ENCODE assay signal across 8 mouse cellular contexts in genomic region chr6:72899201-72899780, GRCm38 (mm10). TPM values are rescaled to one million over a fixed set of nuclear protein-coding genes. Genes with fewer than 3 reads are reported as not detected.
DNase-seq lines count a peak whose midpoint lies in the region; ATAC-seq and TF ChIP-seq lines count a peak whose summit lies in the region.

No protein-coding gene starts in this region.

- H3K9me3 ChIP-seq in forebrain, postnatal 0 days (ENCODE audit: low read length), result no peaks in the 10 kb centered on the region
- H3K9me3 ChIP-seq in hindbrain, postnatal 0 days (ENCODE audit: low read length), result no peaks in the 10 kb centered on the region

- under 1% methylated on average over 83 of the region's 85 CpGs for WGBS in bone marrow, adult 2 months
- under 1% methylated on average over 57 of the region's 85 CpGs for WGBS in forebrain, postnatal 0 days
- WGBS in hindbrain, postnatal 0 days, result 2% methylated on average over 59 of the region's 85 CpGs
- WGBS in liver, adult 2 months, result 1% methylated on average over 56 of the region's 85 CpGs

- peak overlapping the region; percentile 88 for H3ac ChIP-seq in myocyte (ENCODE audit: control insufficient read depth, insufficient read length)

- peak overlapping the region; percentile 97 for H3K9ac ChIP-seq in forebrain, postnatal 0 days
- H3K9ac ChIP-seq in hindbrain, postnatal 0 days (replicated peaks; ENCODE audit: low read length), result peak overlapping the region; percentile 100
- peak overlapping the region; percentile 99 for H3K9ac ChIP-seq in liver, adult 2 months (ENCODE audit: low read depth, low read length)

- TF ChIP-seq CTCF in bone marrow, adult 2 months (IDR thresholded peaks at IDR 0.05; ENCODE audit: control insufficient read depth, insufficient read depth, low read length), result no peak
- no peak for TF ChIP-seq CTCF in forebrain, postnatal 0 days (IDR thresholded peaks at IDR 0.05; ENCODE audit: low read depth)
- no peak for TF ChIP-seq CTCF in hindbrain, postnatal 0 days (IDR thresholded peaks at IDR 0.05; ENCODE audit: low read depth)
- TF ChIP-seq CTCF in liver, adult 2 months (IDR thresholded peaks at IDR 0.05; ENCODE audit: low read depth, low read length), result no peak
- no peak for TF ChIP-seq CTCF in testis, adult 2 months (IDR thresholded peaks at IDR 0.05; ENCODE audit: control insufficient read depth, insufficient read depth, insufficient replicate concordance, low read depth, low read length)

- H3K27ac ChIP-seq in bone marrow, adult 2 months (ENCODE audit: control insufficient read depth, insufficient read depth, low read depth, low read length, poor library complexity), result peak overlapping the region; percentile 98
- peak overlapping the region; percentile 97 for H3K27ac ChIP-seq in forebrain, postnatal 0 days (ENCODE audit: low read depth, low read length)
- peak overlapping the region; percentile 98 for H3K27ac ChIP-seq in hindbrain, postnatal 0 days
- H3K27ac ChIP-seq in liver, adult 2 months (replicated peaks; ENCODE audit: insufficient read depth, low read depth, low read length), result peak overlapping the region; percentile 87
- H3K27ac ChIP-seq in testis, adult 2 months (ENCODE audit: control insufficient read depth, insufficient read depth, low read depth, low read length), result peak overlapping the region; percentile 91

- no peak for DNase-seq in frontal cortex, adult 2 months (ENCODE audit: extremely low spot score in 1 of 2, low spot score in 1 of 2)
- DNase-seq in forebrain, postnatal 0 days, result no peak
- DNase-seq in hindbrain, postnatal 0 days (ENCODE audit: low spot score), result peak; percentile 58
- DNase-seq in liver, adult 2 months (ENCODE audit: extremely low read depth, low read depth, low spot score), result no peak

- no peaks in the 10 kb centered on the region for H3K27me3 ChIP-seq in forebrain, postnatal 0 days (ENCODE audit: insufficient read depth, low read length)
- no peaks in the 10 kb centered on the region for H3K27me3 ChIP-seq in hindbrain, postnatal 0 days (ENCODE audit: insufficient read depth, low read length)
- no peaks in the 10 kb centered on the region for H3K27me3 ChIP-seq in liver, adult 2 months (ENCODE audit: control insufficient read depth, insufficient read depth, low read length)
- H3K27me3 ChIP-seq in myocyte (ENCODE audit: control insufficient read depth, insufficient read depth, insufficient read length), result no peaks in the 10 kb centered on the region
- H3K27me3 ChIP-seq in testis, adult 2 months (ENCODE audit: control insufficient read depth, insufficient read depth, low read length), result no peaks in the 10 kb centered on the region

- peak overlapping the region; percentile 95 for H3K4me3 ChIP-seq in bone marrow, adult 2 months (replicated peaks; ENCODE audit: control insufficient read depth, low read depth, low read length)
- H3K4me3 ChIP-seq in forebrain, postnatal 0 days (ENCODE audit: low read depth, low read length), result peak overlapping the region; percentile 92
- H3K4me3 ChIP-seq in hindbrain, postnatal 0 days (ENCODE audit: low read length), result peak overlapping the region; percentile 98
- H3K4me3 ChIP-seq in liver, adult 2 months (ENCODE audit: insufficient read depth, low read depth, low read length), result peak overlapping the region; percentile 86
- H3K4me3 ChIP-seq in myocyte, result peak overlapping the region; percentile 49
- H3K4me3 ChIP-seq in testis, adult 2 months (ENCODE audit: control insufficient read depth, low read depth, low read length), result peak overlapping the region; percentile 82

- H3K79me2 ChIP-seq in liver, adult 2 months (ENCODE audit: control insufficient read depth, insufficient read depth, low read length), result peaks cover 24% of the 10 kb centered on the region
- peaks cover 45% of the 10 kb centered on the region for H3K79me2 ChIP-seq in myocyte (ENCODE audit: control insufficient read depth, insufficient read depth)

- no peaks in the 10 kb centered on the region for H3K36me3 ChIP-seq in forebrain, postnatal 0 days (ENCODE audit: insufficient read depth)
- no peaks in the 10 kb centered on the region for H3K36me3 ChIP-seq in hindbrain, postnatal 0 days (ENCODE audit: insufficient read depth, low read length)
- no peaks in the 10 kb centered on the region for H3K36me3 ChIP-seq in liver, adult 2 months (ENCODE audit: control insufficient read depth, insufficient read depth, low read length)
- H3K36me3 ChIP-seq in myocyte (ENCODE audit: control insufficient read depth, insufficient read depth), result no peaks in the 10 kb centered on the region
- no peaks in the 10 kb centered on the region for H3K36me3 ChIP-seq in testis, adult 2 months (ENCODE audit: control insufficient read depth, insufficient read depth, low read length)

- peak; percentile 26; the same call in 1 of the 2 replicates for TF ChIP-seq POLR2A in bone marrow, adult 2 months (IDR thresholded peaks at IDR 0.05; ENCODE audit: borderline replicate concordance, control insufficient read depth, low read depth, low read length)
- no peak for TF ChIP-seq POLR2A in liver, adult 2 months (IDR thresholded peaks at IDR 0.05; ENCODE audit: extremely low read depth, insufficient read depth, low read length)
- peak; percentile 34 for TF ChIP-seq POLR2A in myocyte (IDR thresholded peaks at IDR 0.05; ENCODE audit: insufficient read length, low read depth)
- TF ChIP-seq POLR2A in testis, adult 2 months (IDR thresholded peaks at IDR 0.05; ENCODE audit: control insufficient read depth, low read depth, low read length), result no peak

- peak overlapping the region; percentile 62 for H3K4me2 ChIP-seq in forebrain, postnatal 0 days (ENCODE audit: low read depth)
- H3K4me2 ChIP-seq in hindbrain, postnatal 0 days (ENCODE audit: low read depth, low read length), result peak overlapping the region; percentile 67
- no peak overlapping the region for H3K4me2 ChIP-seq in myocyte (ENCODE audit: low read depth)

- H3K4me1 ChIP-seq in bone marrow, adult 2 months (ENCODE audit: control insufficient read depth, insufficient read depth, low read length), result no peaks in the 10 kb centered on the region; the same call in 1 of the 2 replicates
- peaks cover 9% of the 10 kb centered on the region; the same call in 1 of the 2 replicates for H3K4me1 ChIP-seq in forebrain, postnatal 0 days (ENCODE audit: insufficient read depth)
- peaks cover 5% of the 10 kb centered on the region; the same call in 1 of the 2 replicates for H3K4me1 ChIP-seq in hindbrain, postnatal 0 days (ENCODE audit: insufficient read depth, low read length)
- peaks cover 33% of the 10 kb centered on the region for H3K4me1 ChIP-seq in liver, adult 2 months (ENCODE audit: control insufficient read depth, insufficient read depth, low read length)
- H3K4me1 ChIP-seq in testis, adult 2 months (ENCODE audit: control insufficient read depth, insufficient read depth, low read length), result peaks cover 9% of the 10 kb centered on the region

- peak; percentile 42 for ATAC-seq in frontal cortex, adult (ENCODE audit: low TSS enrichment)
- ATAC-seq in forebrain, postnatal 0 days, result peak; percentile 59
- peak; percentile 75 for ATAC-seq in hindbrain, postnatal 0 days

TF ChIP-seq in myocyte, 11 proteins besides CTCF, POLR2A, EP300 and RAD21:
- TF ChIP-seq POLR2AphosphoS2 (IDR thresholded peaks at IDR 0.05; ENCODE audit: insufficient read length, low read depth) (no peak), CEBPB (IDR thresholded peaks at IDR 0.05; ENCODE audit: insufficient read depth, poor library complexity, severe bottlenecking) (no peak), E2F4 (IDR thresholded peaks at IDR 0.05; ENCODE audit: insufficient read depth) (no peak), USF1 (IDR thresholded peaks at IDR 0.05; ENCODE audit: low read depth) (no peak), SRF (IDR thresholded peaks at IDR 0.05; ENCODE audit: control insufficient read depth, insufficient read length, low read depth) (no peak), MYOG (IDR thresholded peaks at IDR 0.05; ENCODE audit: control insufficient read depth in 1 of 3, insufficient read depth in 1 of 3, insufficient read length in 2 of 3, low read depth in 2 of 3) (no peak), TCF12 (IDR thresholded peaks at IDR 0.05; ENCODE audit: insufficient read depth, poor library complexity, severe bottlenecking) (no peak), MYOD1 (IDR thresholded peaks at IDR 0.05; ENCODE audit: control insufficient read depth in 1 of 3, insufficient read length in 2 of 3, low read depth in 2 of 3) (no peak), REST (IDR thresholded peaks at IDR 0.05; ENCODE audit: insufficient read depth, insufficient read length) (no peak), TCF3 (IDR thresholded peaks at IDR 0.05; ENCODE audit: insufficient read length, low read depth) (no peak), MAX (IDR thresholded peaks at IDR 0.05; ENCODE audit: low read depth) (no peak)
TF ChIP-seq in myocyte: peak in this region for 0.

RNA-seq across cellular contexts. Expression of gene Kcmf1, which starts 0.5 kb away (rescaled TPM):
- 73.0 and 89.1 TPM in 2 replicates for polyA plus RNA-seq in frontal cortex, adult 2 months (2012; rRNA removed)
- 35.9 and 51.4 TPM in 2 replicates for polyA plus RNA-seq in bone marrow, adult 2 months (2011; ENCODE audit: insufficient read depth, insufficient read length, low replicate concordance, missing spikeins)
- total RNA-seq in forebrain, postnatal 0 days (2014; rRNA removed), result 80.5 and 87.7 TPM in 2 replicates
- 46.4 and 50.1 TPM in 2 replicates for polyA plus RNA-seq in forebrain, postnatal 0 days (2015; fragmentation: Nextera tagmentation; extraction: Ambion mirVana)
- 66.5 and 76.9 TPM in 2 replicates for total RNA-seq in hindbrain, postnatal 0 days (2014; rRNA removed)
- 50.1 and 51.0 TPM in 2 replicates for polyA plus RNA-seq in hindbrain, postnatal 0 days (2015; fragmentation: Nextera tagmentation; extraction: Ambion mirVana)
- 38.6 and 56.6 TPM in 2 replicates for total RNA-seq in liver, adult 2 months (2014; rRNA removed)
- 92.0 and 107 TPM in 2 replicates for polyA plus RNA-seq in liver, adult 2 months (2012; rRNA removed)
- 110 TPM for polyA plus RNA-seq in myocyte (2012; fragmentation: generic; extraction: Trizol)
- polyA plus RNA-seq in testis, adult 2 months (2012; rRNA removed), result 517 and 550 TPM in 2 replicates

RNA-seq across cellular contexts. Expression of gene Tmsb10, which starts 59.3 kb away (rescaled TPM):
- 603 and 636 TPM in 2 replicates for polyA plus RNA-seq in frontal cortex, adult 2 months (2012; rRNA removed)
- polyA plus RNA-seq in bone marrow, adult 2 months (2011; ENCODE audit: insufficient read depth, insufficient read length, low replicate concordance, missing spikeins), result 247 and 517 TPM in 2 replicates
- total RNA-seq in forebrain, postnatal 0 days (2014; rRNA removed), result 862 and 4,132 TPM in 2 replicates
- polyA plus RNA-seq in forebrain, postnatal 0 days (2015; fragmentation: Nextera tagmentation; extraction: Ambion mirVana), result 5,770 and 6,801 TPM in 2 replicates
- total RNA-seq in hindbrain, postnatal 0 days (2014; rRNA removed), result 140 and 166 TPM in 2 replicates
- 5,541 and 5,741 TPM in 2 replicates for polyA plus RNA-seq in hindbrain, postnatal 0 days (2015; fragmentation: Nextera tagmentation; extraction: Ambion mirVana)
- total RNA-seq in liver, adult 2 months (2014; rRNA removed), result 5.0 and 5.4 TPM in 2 replicates
- 5.2 and 7.1 TPM in 2 replicates for polyA plus RNA-seq in liver, adult 2 months (2012; rRNA removed)
- polyA plus RNA-seq in myocyte (2012; fragmentation: generic; extraction: Trizol), result 6,677 TPM
- 1,023 and 1,270 TPM in 2 replicates for polyA plus RNA-seq in testis, adult 2 months (2012; rRNA removed)

Comparison
In these comparisons a context has a peak if more than half of its experiments do, and no peak if none do; other contexts are left out.
1. POLR2A ChIP-seq: peak in bone marrow, adult 2 months (single experiment) and myocyte (single experiment); none in liver, adult 2 months (single experiment) and testis, adult 2 months (single experiment).
2. RNA of gene Tmsb10, which starts 59.3 kb away (polyA plus RNA-seq): 6,677 TPM in myocyte (single experiment), 5,770 to 6,801 TPM in forebrain, postnatal 0 days, 5,541 to 5,741 TPM in hindbrain, postnatal 0 days, 1,023 to 1,270 TPM in testis, adult 2 months, 603 to 636 TPM in frontal cortex, adult 2 months and 247 to 517 TPM in bone marrow, adult 2 months; 5.2 to 7.1 TPM in liver, adult 2 months; every median in the first group is over 10 times any median in the second.
3. Peak in every context shown above with its lines, with median percentiles within 50 percentile points of each other: ATAC-seq, H3K27ac ChIP-seq, H3K4me3 ChIP-seq and H3K9ac ChIP-seq.